10 mouse cellular contexts compared by ENCODE assay signal in the genomic region with DNA sequence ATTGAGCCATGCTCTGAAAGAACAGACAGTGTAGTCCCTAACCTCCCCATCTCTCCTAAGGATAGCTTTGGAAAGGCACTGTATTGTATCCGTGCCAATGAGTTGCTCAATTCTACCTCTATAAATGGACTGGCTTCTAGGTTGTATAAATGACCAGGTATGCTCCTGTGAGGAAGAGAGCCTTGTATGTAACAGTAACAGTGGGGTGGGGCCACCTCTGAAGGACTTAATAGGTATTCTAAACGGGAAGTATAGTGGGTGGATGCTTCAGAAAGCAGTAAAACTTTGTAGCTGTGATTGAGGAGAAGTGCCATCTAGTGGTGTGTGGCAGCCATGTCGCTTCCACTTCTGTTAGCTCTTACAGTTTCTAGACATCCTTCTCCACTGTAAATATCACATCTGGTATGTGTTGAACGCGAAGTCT. TPM values are rescaled to one million over a fixed set of nuclear protein-coding genes. Genes with fewer than 3 reads are reported as not detected.
DNase-seq lines count a peak whose midpoint lies in the region; ATAC-seq and TF ChIP-seq lines count a peak whose summit lies in the region.
"Had no signal": no experiment of that assay in that cellular context is flagged by ENCODE, and none has a peak within 500 bp of the region (broad histone marks: within the 10 kb centered on the region; RNA-seq: fewer than 3 reads in every experiment).

No protein-coding gene starts in this region.

- H3K4me3 ChIP-seq in limb, embryonic 12.5 days (replicated peaks), result no peak overlapping the region
- no peak overlapping the region for H3K4me3 ChIP-seq in limb, embryonic 10.5 days
- H3K4me3 ChIP-seq in intestine, embryonic 15.5 days (replicated peaks), result no peak overlapping the region
- H3K4me3 ChIP-seq: heart, embryonic 15.5 days had no signal

- peaks cover 22% of the 10 kb centered on the region for H3K36me3 ChIP-seq in limb, embryonic 12.5 days
- H3K36me3 ChIP-seq in limb, embryonic 10.5 days, result peaks cover 3% of the 10 kb centered on the region; the same call in 1 of the 2 replicates
- no peaks in the 10 kb centered on the region for H3K36me3 ChIP-seq in intestine, embryonic 15.5 days
- H3K36me3 ChIP-seq: heart, embryonic 15.5 days had no signal

- no peaks in the 10 kb centered on the region for H3K9me3 ChIP-seq in limb, embryonic 12.5 days
- H3K9me3 ChIP-seq in limb, embryonic 10.5 days (replicated peaks), result no peaks in the 10 kb centered on the region
- no peaks in the 10 kb centered on the region for H3K9me3 ChIP-seq in intestine, embryonic 15.5 days
- H3K9me3 ChIP-seq: heart, embryonic 15.5 days had no signal

- intact Hi-C loops in gastrocnemius, postnatal 14 days (cut with DNase I; ENCODE audit: low total_unique reads), result loop anchor here (5.0 kb wide), 1 partner anchor 146 kb away; no protein-coding TSS in a partner anchor

- TF ChIP-seq CTCF in brain, embryonic 14.5 days (IDR thresholded peaks at IDR 0.05; ENCODE audit: borderline replicate concordance, extremely low read depth, insufficient read depth, insufficient read length), result peak; percentile 58; the same call in 1 of the 2 replicates

- 0 out of 2 replicates have a peak overlapping the region, but pooled peaks have one; percentile 74 for H3K27ac ChIP-seq in limb, embryonic 12.5 days
- no peak overlapping the region for H3K27ac ChIP-seq in limb, embryonic 10.5 days
- H3K27ac ChIP-seq in intestine, embryonic 15.5 days, result 0 out of 2 replicates have a peak overlapping the region, but pooled peaks have one; percentile 54

- H3K4me2 ChIP-seq in limb, embryonic 12.5 days, result no peak overlapping the region
- H3K4me2 ChIP-seq in intestine, embryonic 15.5 days (replicated peaks), result no peak overlapping the region
- H3K4me2 ChIP-seq: heart, embryonic 15.5 days had no signal

- peaks cover 22% of the 10 kb centered on the region for H3K4me1 ChIP-seq in limb, embryonic 12.5 days (replicated peaks)
- peaks cover 12% of the 10 kb centered on the region for H3K4me1 ChIP-seq in limb, embryonic 10.5 days
- H3K4me1 ChIP-seq in intestine, embryonic 15.5 days (replicated peaks), result peaks cover 14% of the 10 kb centered on the region

- H3K9ac ChIP-seq in limb, embryonic 12.5 days (replicated peaks), result no peak overlapping the region
- H3K9ac ChIP-seq in intestine, embryonic 15.5 days, result no peak overlapping the region
- H3K9ac ChIP-seq: heart, embryonic 15.5 days had no signal

- no peak for DNase-seq in limb, embryonic 10.5 days (ENCODE audit: low spot score)
- no peak for DNase-seq in brain, embryonic 14.5 days (ENCODE audit: low read depth)
- peak; percentile 43 for DNase-seq in lung, postnatal 25 days (ENCODE audit: low spot score)
- DNase-seq in layer of hippocampus, postnatal 25 days (ENCODE audit: extremely low spot score in 1 of 2, low spot score in 1 of 2), result no peak
- DNase-seq in gastrocnemius, postnatal 14 days, result no peak
- DNase-seq: thymus, adult 2 months had no signal

- 50% methylated on average over 5 of the region's 5 CpGs for WGBS in limb, embryonic 12.5 days
- WGBS in limb, embryonic 10.5 days, result 60% methylated on average over 5 of the region's 5 CpGs
- WGBS in intestine, embryonic 15.5 days, result 26% methylated on average over 5 of the region's 5 CpGs

- no peaks in the 10 kb centered on the region for H3K27me3 ChIP-seq in limb, embryonic 12.5 days
- no peaks in the 10 kb centered on the region for H3K27me3 ChIP-seq in limb, embryonic 10.5 days (ENCODE audit: low read depth, poor library complexity, severe bottlenecking)
- H3K27me3 ChIP-seq in intestine, embryonic 15.5 days (replicated peaks), result no peaks in the 10 kb centered on the region
- H3K27me3 ChIP-seq: heart, embryonic 15.5 days had no signal

- no peak for TF ChIP-seq POLR2A in brain, embryonic 14.5 days (IDR thresholded peaks at IDR 0.05; ENCODE audit: borderline replicate concordance, extremely low read depth, insufficient read depth, insufficient read length, poor library complexity, severe bottlenecking)

- ATAC-seq in limb, embryonic 12.5 days (ENCODE audit: insufficient number of reproducible peaks, insufficient read depth, low FRiP score, low TSS enrichment, low read depth), result no peak
- peak; percentile 55 for ATAC-seq in intestine, embryonic 15.5 days
- no peak for ATAC-seq in erythroid progenitor cell, adult 5-6 weeks (replicated peaks; ENCODE audit: low FRiP score, poor library complexity, severe bottlenecking)

RNA-seq across cellular contexts. Expression of gene 1700034J05Rik, which starts 24.5 kb away (rescaled TPM):
- polyA plus RNA-seq in limb, embryonic 12.5 days (2016; fragmentation: Nextera tagmentation; extraction: Ambion mirVana), result 0.10 and 0.11 TPM in 2 replicates
- 0.14 and 0.23 TPM in 2 replicates for polyA plus RNA-seq in limb, embryonic 10.5 days (2016; fragmentation: Nextera tagmentation; extraction: Ambion mirVana)
- polyA plus RNA-seq in brain, embryonic 14.5 days (2012; rRNA removed), result not detected in 2 replicates
- polyA plus RNA-seq in intestine, embryonic 15.5 days (2015; fragmentation: Nextera tagmentation; extraction: Ambion mirVana), result 0.10 and 0.21 TPM in 2 replicates
- total RNA-seq in erythroid progenitor cell, adult 5-6 weeks (2015; ENCODE audit: low replicate concordance), result not detected in 2 replicates
- not detected in 2 replicates for total RNA-seq in erythroid progenitor cell, adult 5-6 weeks (2017; ENCODE audit: low replicate concordance)
- total RNA-seq in layer of hippocampus, postnatal 25 days (2021), result not detected
- total RNA-seq in gastrocnemius, postnatal 14 days (2021), result not detected
- polyA plus RNA-seq: thymus, adult 2 months had no signal

RNA-seq across cellular contexts. Expression of gene Rep15, which starts 53.7 kb away (rescaled TPM):
- polyA plus RNA-seq in limb, embryonic 12.5 days (2016; fragmentation: Nextera tagmentation; extraction: Ambion mirVana), result 1.6 and 2.0 TPM in 2 replicates
- 0.90 and 0.93 TPM in 2 replicates for polyA plus RNA-seq in limb, embryonic 10.5 days (2016; fragmentation: Nextera tagmentation; extraction: Ambion mirVana)
- polyA plus RNA-seq in brain, embryonic 14.5 days (2012; rRNA removed), result 0.58 and 0.66 TPM in 2 replicates
- polyA plus RNA-seq in intestine, embryonic 15.5 days (2015; fragmentation: Nextera tagmentation; extraction: Ambion mirVana), result 5.7 and 6.7 TPM in 2 replicates
- total RNA-seq in erythroid progenitor cell, adult 5-6 weeks (2015; ENCODE audit: low replicate concordance), result not detected in 2 replicates
- total RNA-seq in erythroid progenitor cell, adult 5-6 weeks (2017; ENCODE audit: low replicate concordance), result not detected in 2 replicates
- 1 to 10 TPM; 1.2 to 1.7 TPM for total RNA-seq in layer of hippocampus, postnatal 25 days (2021)
- under 1 TPM; 0.27 to 0.53 TPM for total RNA-seq in gastrocnemius, postnatal 14 days (2021)
